Mouse (Mus musculus) spleen, adult 2 months (tissue): ENCODE measurements around the gene Mrpl2.

ENCODE experiments used
- CTCF ChIP-seq: fragments of 200-500 bp; IDR thresholded peaks from 2 replicates; pipeline ENCODE4 v1.5.1; 2011; ENCODE audit warnings: mild to moderate bottlenecking, inconsistent platforms; ENCODE audit not compliant: insufficient read depth, insufficient read length, insufficient replicate concordance; ENCODE audit errors: extremely low read depth
- POLR2A ChIP-seq: fragments of 200-500 bp; IDR thresholded peaks from 2 replicates; pipeline ENCODE4 v1.6.1; 2011; ENCODE audit warnings: low read depth, low read length, inconsistent platforms

GRCm38 (mm10) chr17:46647279-46647678 is 1.2 kb downstream of the Mrpl2 start:
- TF ChIP-seq CTCF (no peak), POLR2A (no peak)
